Mouse (Mus musculus): ENCODE measurements around the gene Galnt18. TPM values are rescaled to one million over a fixed set of nuclear protein-coding genes. Genes with fewer than 3 reads are reported as not detected.
A peak's percentile ranks its signal among the peaks of the same experiment; 100 is the strongest.

Galnt18 gene
- polyA plus RNA-seq, 1 experiment from 2014 or later = 8.1 TPM

DNA sequence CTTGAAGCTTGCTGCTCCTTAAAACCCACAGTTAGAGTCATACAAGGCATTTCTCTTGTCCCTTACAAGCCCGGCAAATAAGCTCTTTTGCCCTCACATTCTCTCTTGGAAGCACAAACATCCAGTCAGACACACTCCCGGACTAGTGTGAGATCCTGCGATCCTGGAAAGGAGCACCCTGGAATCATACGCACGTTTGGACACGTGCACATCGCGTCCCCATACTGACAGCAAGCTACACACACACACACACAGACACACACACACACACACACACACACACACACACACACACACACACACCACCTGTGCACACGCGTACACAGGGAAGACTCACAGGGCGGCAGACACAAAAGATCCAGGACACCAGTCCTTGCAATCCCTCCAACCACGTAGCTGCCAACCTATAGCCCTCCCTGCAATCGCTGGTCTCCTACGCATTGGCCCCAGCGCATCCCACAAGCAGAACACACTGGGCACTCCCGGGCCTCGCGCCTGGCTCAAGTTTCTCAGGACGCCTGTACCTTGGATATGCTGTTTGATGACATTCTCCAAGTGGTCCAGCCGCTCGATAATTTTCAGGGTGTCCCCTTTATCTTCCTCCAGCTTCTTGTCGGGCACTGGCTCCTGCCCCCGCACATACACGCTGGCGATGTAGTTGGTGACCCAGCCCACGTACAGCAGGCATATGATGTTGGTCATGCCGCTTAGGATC is 831 bp downstream of the Galnt18 start:
- H3K4me1 ChIP-seq (ENCODE audit: control insufficient read depth, insufficient read depth, low read length) = no peaks in the 10 kb centered on the region
- peak overlapping the region; percentile 54 for H3K9ac ChIP-seq (ENCODE audit: low read length)
- H3K4me3 ChIP-seq (ENCODE audit: low read depth, low read length) = peak overlapping the region; percentile 43
- ATAC-seq (ENCODE audit: insufficient read depth, low FRiP score, low TSS enrichment) = peak; percentile 16; the same call in 1 of the 2 replicates
- no peak overlapping the region for H3K27ac ChIP-seq (ENCODE audit: low read depth, low read length)
- H3K4me2 ChIP-seq (ENCODE audit: low read depth) = peak overlapping the region; percentile 97
- no peaks in the 10 kb centered on the region for H3K36me3 ChIP-seq (ENCODE audit: control insufficient read depth, insufficient read depth, low read length)
- H3K27me3 ChIP-seq (ENCODE audit: control insufficient read depth, insufficient read depth, low read length) = no peaks in the 10 kb centered on the region
- DNase-seq (ENCODE audit: low spot score) = peak; percentile 30
- no peaks in the 10 kb centered on the region for H3K9me3 ChIP-seq (ENCODE audit: control insufficient read depth, low read length)
- WGBS = 21% methylated on average over 27 of the region's 27 CpGs

GRCm38 (mm10) chr7:111778212-111778611 is 1.6 kb downstream of the Galnt18 start:
- no peak for ATAC-seq (ENCODE audit: insufficient read depth, low FRiP score, low TSS enrichment)
- H3K4me2 ChIP-seq (ENCODE audit: low read depth) = peak overlapping the region; percentile 97
- no peak overlapping the region for H3K27ac ChIP-seq (ENCODE audit: low read depth, low read length)
- no peaks in the 10 kb centered on the region for H3K4me1 ChIP-seq (ENCODE audit: control insufficient read depth, insufficient read depth, low read length)
- 79% methylated on average over 7 of the region's 7 CpGs for WGBS
- DNase-seq (ENCODE audit: low spot score) = no peak
- peak overlapping the region; percentile 3; the same call in 1 of the 2 replicates for H3K4me3 ChIP-seq (ENCODE audit: low read depth, low read length)
- H3K27me3 ChIP-seq (ENCODE audit: control insufficient read depth, insufficient read depth, low read length) = no peaks in the 10 kb centered on the region
- no peak overlapping the region for H3K9ac ChIP-seq (ENCODE audit: low read length)
- no peaks in the 10 kb centered on the region for H3K9me3 ChIP-seq (ENCODE audit: control insufficient read depth, low read length)
- no peaks in the 10 kb centered on the region for H3K36me3 ChIP-seq (ENCODE audit: control insufficient read depth, insufficient read depth, low read length)

GRCm38 (mm10) chr7:111777186-111777585 is 2.6 kb downstream of the Galnt18 start:
- Histone ChIP-seq H3K9ac (ENCODE audit: low read length) (no peak overlapping the region), H3K36me3 (ENCODE audit: control insufficient read depth, insufficient read depth, low read length) (no peaks in the 10 kb centered on the region), H3K9me3 (ENCODE audit: control insufficient read depth, low read length) (no peaks in the 10 kb centered on the region), H3K27me3 (ENCODE audit: control insufficient read depth, insufficient read depth, low read length) (no peaks in the 10 kb centered on the region), H3K27ac (ENCODE audit: low read depth, low read length) (no peak overlapping the region), H3K4me2 (ENCODE audit: low read depth) (no peak overlapping the region; the same call in 1 of the 2 replicates), H3K4me1 (ENCODE audit: control insufficient read depth, insufficient read depth, low read length) (no peaks in the 10 kb centered on the region), H3K4me3 (ENCODE audit: low read depth, low read length) (no peak overlapping the region)
- DNase-seq (ENCODE audit: low spot score) = no peak
- WGBS = 89% methylated on average over 2 of the region's 2 CpGs
- no peak for ATAC-seq (ENCODE audit: insufficient read depth, low FRiP score, low TSS enrichment)

GRCm38 (mm10) chr7:111776160-111776559 is 3.6 kb downstream of the Galnt18 start:
- Histone ChIP-seq H3K27ac (ENCODE audit: low read depth, low read length) (no peak overlapping the region), H3K4me2 (ENCODE audit: low read depth) (no peak overlapping the region), H3K27me3 (ENCODE audit: control insufficient read depth, insufficient read depth, low read length) (no peaks in the 10 kb centered on the region), H3K9ac (ENCODE audit: low read length) (no peak overlapping the region), H3K36me3 (ENCODE audit: control insufficient read depth, insufficient read depth, low read length) (no peaks in the 10 kb centered on the region), H3K9me3 (ENCODE audit: control insufficient read depth, low read length) (no peaks in the 10 kb centered on the region), H3K4me3 (ENCODE audit: low read depth, low read length) (no peak overlapping the region), H3K4me1 (ENCODE audit: control insufficient read depth, insufficient read depth, low read length) (no peaks in the 10 kb centered on the region)
- ATAC-seq (ENCODE audit: insufficient read depth, low FRiP score, low TSS enrichment) (no peak), DNase-seq (ENCODE audit: low spot score) (no peak)
- 70% methylated on average over 7 of the region's 7 CpGs for WGBS

DNA sequence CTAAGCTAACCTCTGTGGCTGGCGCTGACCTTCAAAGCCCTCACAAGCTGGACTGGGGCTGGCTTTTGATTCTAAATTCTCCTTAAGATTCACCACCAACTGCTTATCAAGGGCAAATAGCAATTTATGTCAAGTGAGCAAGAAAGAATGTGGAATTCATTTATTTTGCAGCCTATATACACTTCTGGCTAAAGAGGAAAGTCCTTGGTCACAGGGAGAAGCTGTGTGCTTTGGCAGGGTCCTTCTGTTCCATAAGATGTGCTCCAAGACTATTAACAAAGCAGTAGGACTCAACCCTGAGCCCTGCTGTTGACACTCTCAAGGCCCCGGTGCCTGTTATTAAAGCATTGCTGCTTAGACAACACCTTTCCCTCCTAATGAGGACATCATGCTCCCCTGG is 7.4 kb downstream of the Galnt18 start:
- H3K4me1 ChIP-seq (ENCODE audit: control insufficient read depth, insufficient read depth, low read length) = no peaks in the 10 kb centered on the region
- WGBS = 83% methylated on average over 2 of the region's 2 CpGs
- H3K36me3 ChIP-seq (ENCODE audit: control insufficient read depth, insufficient read depth, low read length) = no peaks in the 10 kb centered on the region
- ATAC-seq (ENCODE audit: insufficient read depth, low FRiP score, low TSS enrichment) = no peak
- H3K4me2 ChIP-seq (ENCODE audit: low read depth) = no peak overlapping the region
- no peak for DNase-seq (ENCODE audit: low spot score)
- H3K9ac ChIP-seq (ENCODE audit: low read length) = no peak overlapping the region
- no peaks in the 10 kb centered on the region for H3K27me3 ChIP-seq (ENCODE audit: control insufficient read depth, insufficient read depth, low read length)
- no peak overlapping the region for H3K4me3 ChIP-seq (ENCODE audit: low read depth, low read length)
- no peaks in the 10 kb centered on the region for H3K9me3 ChIP-seq (ENCODE audit: control insufficient read depth, low read length)
- no peak overlapping the region for H3K27ac ChIP-seq (ENCODE audit: low read depth, low read length)

DNA sequence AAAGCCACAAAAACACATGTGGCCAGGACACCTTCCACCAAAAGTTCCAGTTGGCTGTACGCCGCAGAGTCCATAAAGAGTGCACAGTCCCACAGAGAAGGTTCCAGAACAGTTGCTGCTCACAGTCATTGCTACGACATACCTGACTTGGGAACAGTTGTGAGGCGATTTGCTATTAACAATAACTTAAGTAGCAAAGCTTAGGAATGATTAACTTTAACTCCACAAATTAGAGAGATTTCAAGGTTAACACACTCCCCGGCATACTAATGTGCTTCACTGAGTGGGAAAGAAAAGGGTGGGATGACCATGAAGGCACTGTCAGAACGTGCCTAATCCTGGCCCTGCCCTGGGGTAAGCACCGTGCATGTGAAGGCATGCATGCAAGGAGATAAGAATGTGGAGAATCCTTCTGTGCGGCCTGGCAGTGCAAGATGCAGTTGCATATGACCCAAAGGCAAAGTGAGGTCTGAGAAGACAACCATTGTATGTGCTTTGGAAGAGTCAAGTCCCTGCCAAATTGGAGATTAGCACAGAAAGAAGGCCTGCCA is 8.5 kb downstream of the Galnt18 start:
- WGBS = 84% methylated on average over 8 of the region's 8 CpGs
- no peak overlapping the region for H3K27ac ChIP-seq (ENCODE audit: low read depth, low read length)
- no peak overlapping the region for H3K4me3 ChIP-seq (ENCODE audit: low read depth, low read length)
- H3K4me1 ChIP-seq (ENCODE audit: control insufficient read depth, insufficient read depth, low read length) = no peaks in the 10 kb centered on the region
- no peak for DNase-seq (ENCODE audit: low spot score)
- H3K9ac ChIP-seq (ENCODE audit: low read length) = no peak overlapping the region
- no peak for ATAC-seq (ENCODE audit: insufficient read depth, low FRiP score, low TSS enrichment)
- H3K9me3 ChIP-seq (ENCODE audit: control insufficient read depth, low read length) = no peaks in the 10 kb centered on the region
- no peaks in the 10 kb centered on the region for H3K36me3 ChIP-seq (ENCODE audit: control insufficient read depth, insufficient read depth, low read length)
- no peaks in the 10 kb centered on the region for H3K27me3 ChIP-seq (ENCODE audit: control insufficient read depth, insufficient read depth, low read length)
- no peak overlapping the region for H3K4me2 ChIP-seq (ENCODE audit: low read depth)

- ATAC-seq (ENCODE audit: insufficient read depth, low FRiP score, low TSS enrichment) (no peak), DNase-seq (ENCODE audit: low spot score) (no peak)
- WGBS = 85% methylated on average over 3 of the region's 3 CpGs
- no peak overlapping the region for H3K4me2 ChIP-seq (ENCODE audit: low read depth)
- H3K9ac ChIP-seq (ENCODE audit: low read length) = no peak overlapping the region
- H3K36me3 ChIP-seq (ENCODE audit: control insufficient read depth, insufficient read depth, low read length) = no peaks in the 10 kb centered on the region
- no peaks in the 10 kb centered on the region for H3K4me1 ChIP-seq (ENCODE audit: control insufficient read depth, insufficient read depth, low read length)
- H3K27ac ChIP-seq (ENCODE audit: low read depth, low read length) = no peak overlapping the region
- H3K4me3 ChIP-seq (ENCODE audit: low read depth, low read length) = no peak overlapping the region
- H3K9me3 ChIP-seq (ENCODE audit: control insufficient read depth, low read length) = no peaks in the 10 kb centered on the region
- H3K27me3 ChIP-seq (ENCODE audit: control insufficient read depth, insufficient read depth, low read length) = no peaks in the 10 kb centered on the region
Observed at GRCm38 (mm10) chr7:111770585-111770984, 9.2 kb downstream of the Galnt18 start.

DNA sequence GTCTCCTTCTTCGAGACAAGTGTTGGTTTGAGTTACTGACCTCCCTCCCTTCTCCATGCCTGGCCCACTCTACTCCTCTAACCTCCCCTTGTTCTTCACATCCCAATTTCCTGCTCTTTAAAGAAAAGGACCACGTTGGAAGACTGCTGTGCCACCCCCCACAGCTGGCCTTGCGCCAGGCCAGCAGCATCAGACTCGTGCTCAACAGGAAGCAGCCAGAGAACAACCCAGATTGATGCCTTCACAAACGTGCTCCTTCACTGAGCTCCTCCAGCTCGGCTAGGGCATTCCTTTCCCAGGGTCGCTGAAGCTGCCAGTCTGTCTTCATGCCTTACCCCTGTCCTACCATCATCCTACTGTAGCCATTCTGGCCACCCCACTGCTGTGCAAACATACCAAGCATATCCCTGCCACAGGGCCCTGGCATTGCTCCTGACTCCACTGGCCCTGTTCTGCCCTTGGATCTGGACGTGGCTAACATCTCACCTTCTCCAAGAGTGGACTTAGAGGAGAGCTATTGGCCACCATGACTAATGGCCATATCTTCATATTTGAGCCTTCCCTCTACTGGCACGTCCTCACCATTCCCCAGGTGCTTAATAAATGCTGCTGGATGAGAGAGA is 13.5 kb downstream of the Galnt18 start:
- no peak overlapping the region for H3K9ac ChIP-seq (ENCODE audit: low read length)
- no peak for DNase-seq (ENCODE audit: low spot score)

GRCm38 (mm10) chr7:111762754-111763153 is 17.0 kb downstream of the Galnt18 start:
- Histone ChIP-seq H3K9ac (ENCODE audit: low read length) (no peak overlapping the region), H3K36me3 (ENCODE audit: control insufficient read depth, insufficient read depth, low read length) (no peaks in the 10 kb centered on the region), H3K27ac (ENCODE audit: low read depth, low read length) (no peak overlapping the region), H3K4me1 (ENCODE audit: control insufficient read depth, insufficient read depth, low read length) (peaks cover 2% of the 10 kb centered on the region; the same call in 1 of the 2 replicates), H3K27me3 (ENCODE audit: control insufficient read depth, insufficient read depth, low read length) (no peaks in the 10 kb centered on the region), H3K4me2 (ENCODE audit: low read depth) (no peak overlapping the region), H3K9me3 (ENCODE audit: control insufficient read depth, low read length) (no peaks in the 10 kb centered on the region), H3K4me3 (ENCODE audit: low read depth, low read length) (no peak overlapping the region)
- ATAC-seq (ENCODE audit: insufficient read depth, low FRiP score, low TSS enrichment) = no peak
- WGBS = 41% methylated on average over 6 of the region's 6 CpGs
- no peak for DNase-seq (ENCODE audit: low spot score)

More for the DNA sequence above, 13.5 kb downstream of the Galnt18 start:
- Histone ChIP-seq H3K4me1 (ENCODE audit: control insufficient read depth, insufficient read depth, low read length) (no peaks in the 10 kb centered on the region; the same call in 1 of the 2 replicates), H3K4me2 (ENCODE audit: low read depth) (no peak overlapping the region), H3K36me3 (ENCODE audit: control insufficient read depth, insufficient read depth, low read length) (no peaks in the 10 kb centered on the region), H3K9me3 (ENCODE audit: control insufficient read depth, low read length) (no peaks in the 10 kb centered on the region), H3K4me3 (ENCODE audit: low read depth, low read length) (no peak overlapping the region), H3K27me3 (ENCODE audit: control insufficient read depth, insufficient read depth, low read length) (no peaks in the 10 kb centered on the region), H3K27ac (ENCODE audit: low read depth, low read length) (no peak overlapping the region)
- 74% methylated on average over 9 of the region's 9 CpGs for WGBS
- no peak for ATAC-seq (ENCODE audit: insufficient read depth, low FRiP score, low TSS enrichment)
